Mouse (Mus musculus) midbrain, embryonic 15.5 days (tissue): ENCODE results near the gene Dner. TPM values are rescaled to one million over a fixed set of nuclear protein-coding genes. Genes with fewer than 3 reads are reported as not detected.

Source experiments
- ATAC-seq: fragments of 200-750 bp; cut with Nextera tagmentation; replicated peaks from 2 replicates; pipeline ENCODE4 v1.8.0; 2017; ENCODE audit warnings: moderate TSS enrichment
- H3K27ac ChIP-seq: fragments of 300-500 bp; sonication (generic); 2 replicates; pipeline ENCODE4 v1.5.1; 2015; ENCODE audit warnings: mild to moderate bottlenecking, inconsistent platforms
- H3K27me3 ChIP-seq: fragments of 300-500 bp; sonication (generic); replicated peaks from 2 replicates; pipeline ENCODE4 v1.6.1; 2015; ENCODE audit warnings: inconsistent platforms
- H3K36me3 ChIP-seq: fragments of 300-500 bp; sonication (generic); replicated peaks from 2 replicates; pipeline ENCODE4 v1.6.1; 2015; ENCODE audit warnings: inconsistent platforms
- H3K4me1 ChIP-seq: fragments of 300-500 bp; sonication (generic); 2 replicates; pipeline ENCODE4 v1.6.1; 2015; ENCODE audit warnings: inconsistent platforms
- H3K4me2 ChIP-seq: fragments of 300-500 bp; sonication (generic); 2 replicates; pipeline ENCODE4 v1.6.1; 2015; ENCODE audit warnings: inconsistent platforms, mild to moderate bottlenecking, moderate library complexity
- H3K4me3 ChIP-seq: fragments of 300-500 bp; sonication (generic); 2 replicates; pipeline ENCODE4 v1.5.1; 2015; ENCODE audit warnings: mild to moderate bottlenecking, inconsistent platforms
- H3K9ac ChIP-seq: fragments of 300-500 bp; sonication (generic); 2 replicates; pipeline ENCODE4 v1.6.1; 2015; ENCODE audit warnings: mild to moderate bottlenecking, inconsistent platforms
- H3K9me3 ChIP-seq: fragments of 300-500 bp; sonication (generic); 2 replicates; pipeline ENCODE4 v1.6.1; 2016; ENCODE audit warnings: inconsistent platforms
- WGBS: fragments of 180-500 bp; shearing (Covaris S2); methylation state at CpG from one replicate; pipeline ENCODE4 v1.1.7; 2015; ENCODE audit warnings: mixed read lengths; 5-methylcytosine and 5-hydroxymethylcytosine counted together
- polyA plus RNA-seq: library from polyadenylated mRNA; unstranded; fragments of >200 nt; fragmentation: Nextera tagmentation; extraction: Ambion mirVana; gene quantifications from 2 replicates; pipeline ENCODE4 v1.2.1, GENCODE M21; 2015

The Dner gene
- polyA plus RNA-seq, 1 experiment from 2014 or later = 291 TPM

GRCm38 (mm10) chr1:84399671-84400070, 296.4 kb downstream of the Dner start:
- Histone ChIP-seq H3K4me1 (no peaks in the 10 kb centered on the region), H3K9me3 (no peaks in the 10 kb centered on the region), H3K4me3 (no peak overlapping the region), H3K4me2 (no peak overlapping the region), H3K36me3 (no peaks in the 10 kb centered on the region), H3K27me3 (no peaks in the 10 kb centered on the region), H3K27ac (no peak overlapping the region), H3K9ac (no peak overlapping the region)
- no peak for ATAC-seq
- WGBS = 85% methylated on average over 3 of the region's 3 CpGs

- H3K27me3 ChIP-seq = no peaks in the 10 kb centered on the region
- no peak overlapping the region for H3K4me3 ChIP-seq
- H3K27ac ChIP-seq = no peak overlapping the region
- H3K9ac ChIP-seq = no peak overlapping the region
- no peaks in the 10 kb centered on the region for H3K36me3 ChIP-seq
- no peaks in the 10 kb centered on the region for H3K9me3 ChIP-seq
- 90% methylated on average over 4 of the region's 4 CpGs for WGBS
- H3K4me1 ChIP-seq = no peaks in the 10 kb centered on the region
- no peak for ATAC-seq
- H3K4me2 ChIP-seq = no peak overlapping the region
These were observed 296.9 kb downstream of the Dner start for GRCm38 (mm10) chr1:84399118-84399517.

- Histone ChIP-seq H3K9ac (no peak overlapping the region), H3K27ac (no peak overlapping the region), H3K4me2 (no peak overlapping the region), H3K36me3 (no peaks in the 10 kb centered on the region), H3K27me3 (no peaks in the 10 kb centered on the region), H3K4me3 (no peak overlapping the region), H3K4me1 (no peaks in the 10 kb centered on the region), H3K9me3 (no peaks in the 10 kb centered on the region)
- WGBS = 81% methylated on average over 3 of the region's 3 CpGs
- no peak for ATAC-seq
These were observed 299.2 kb downstream of the Dner start for GRCm38 (mm10) chr1:84396787-84397186.

- H3K9me3 ChIP-seq = no peaks in the 10 kb centered on the region
- H3K4me3 ChIP-seq = no peak overlapping the region
- H3K4me2 ChIP-seq = no peak overlapping the region
- no peaks in the 10 kb centered on the region for H3K27me3 ChIP-seq
- no peaks in the 10 kb centered on the region for H3K36me3 ChIP-seq
- no peak overlapping the region for H3K9ac ChIP-seq
- H3K27ac ChIP-seq = no peak overlapping the region
- no peak for ATAC-seq
- WGBS = 57% methylated on average over 8 of the region's 8 CpGs
- H3K4me1 ChIP-seq = no peaks in the 10 kb centered on the region
These were observed 300.1 kb downstream of the Dner start for GRCm38 (mm10) chr1:84395928-84396327.

- Histone ChIP-seq H3K9ac (no peak overlapping the region), H3K4me1 (0 out of 2 replicates have a peak, but pooled peaks cover 4% of the 10 kb centered on the region), H3K9me3 (no peaks in the 10 kb centered on the region), H3K27me3 (no peaks in the 10 kb centered on the region), H3K27ac (no peak overlapping the region), H3K36me3 (no peaks in the 10 kb centered on the region), H3K4me3 (no peak overlapping the region), H3K4me2 (no peak overlapping the region)
- 93% methylated on average over 4 of the region's 4 CpGs for WGBS
- ATAC-seq = no peak
These were observed 305.1 kb downstream of the Dner start for GRCm38 (mm10) chr1:84390961-84391360.

- no peaks in the 10 kb centered on the region for H3K27me3 ChIP-seq
- H3K27ac ChIP-seq = 0 out of 2 replicates have a peak overlapping the region, but pooled peaks have one; percentile 6
- 49% methylated on average over 4 of the region's 4 CpGs for WGBS
- ATAC-seq = no peak
- H3K4me3 ChIP-seq = no peak overlapping the region
- 0 out of 2 replicates have a peak, but pooled peaks cover 4% of the 10 kb centered on the region for H3K4me1 ChIP-seq
- no peak overlapping the region for H3K4me2 ChIP-seq
- H3K9me3 ChIP-seq = no peaks in the 10 kb centered on the region
- no peak overlapping the region for H3K9ac ChIP-seq
- peaks cover 6% of the 10 kb centered on the region; the same call in 1 of the 2 replicates for H3K36me3 ChIP-seq
These were observed 308.4 kb downstream of the Dner start for GRCm38 (mm10) chr1:84387616-84388015.

GRCm38 (mm10) chr1:84386481-84387146, 309.4 kb downstream of the Dner start:
- 81% methylated on average over 8 of the region's 8 CpGs for WGBS
- Histone ChIP-seq H3K27ac (no peak overlapping the region), H3K9ac (no peak overlapping the region), H3K4me2 (no peak overlapping the region), H3K27me3 (no peaks in the 10 kb centered on the region), H3K9me3 (no peaks in the 10 kb centered on the region), H3K4me3 (no peak overlapping the region), H3K4me1 (0 out of 2 replicates have a peak, but pooled peaks cover 4% of the 10 kb centered on the region), H3K36me3 (peaks cover 6% of the 10 kb centered on the region; the same call in 1 of the 2 replicates)
- ATAC-seq = no peak

- H3K9me3 ChIP-seq = no peaks in the 10 kb centered on the region
- ATAC-seq = no peak
- no peak overlapping the region for H3K9ac ChIP-seq
- H3K4me1 ChIP-seq = 0 out of 2 replicates have a peak, but pooled peaks cover 3% of the 10 kb centered on the region
- WGBS = 84% methylated on average over 1 of the region's 1 CpGs
- H3K4me2 ChIP-seq = no peak overlapping the region
- no peak overlapping the region for H3K27ac ChIP-seq
- H3K27me3 ChIP-seq = no peaks in the 10 kb centered on the region
- H3K36me3 ChIP-seq = peaks cover 6% of the 10 kb centered on the region; the same call in 1 of the 2 replicates
- H3K4me3 ChIP-seq = no peak overlapping the region
These were observed 313.3 kb downstream of the Dner start for GRCm38 (mm10) chr1:84382709-84383108.

GRCm38 (mm10) chr1:84382064-84382463, 314.0 kb downstream of the Dner start:
- no peaks in the 10 kb centered on the region for H3K9me3 ChIP-seq
- H3K4me3 ChIP-seq = no peak overlapping the region
- 96% methylated on average over 5 of the region's 5 CpGs for WGBS
- no peak overlapping the region for H3K27ac ChIP-seq
- no peak overlapping the region for H3K4me2 ChIP-seq
- no peaks in the 10 kb centered on the region for H3K4me1 ChIP-seq
- H3K9ac ChIP-seq = no peak overlapping the region
- H3K36me3 ChIP-seq = peaks cover 6% of the 10 kb centered on the region; the same call in 1 of the 2 replicates
- no peaks in the 10 kb centered on the region for H3K27me3 ChIP-seq
- ATAC-seq = no peak

GRCm38 (mm10) chr1:84380895-84381294, 315.1 kb downstream of the Dner start:
- Histone ChIP-seq H3K27me3 (no peaks in the 10 kb centered on the region), H3K9me3 (no peaks in the 10 kb centered on the region), H3K4me2 (no peak overlapping the region), H3K4me3 (no peak overlapping the region), H3K36me3 (peaks cover 6% of the 10 kb centered on the region; the same call in 1 of the 2 replicates), H3K9ac (no peak overlapping the region), H3K4me1 (no peaks in the 10 kb centered on the region), H3K27ac (no peak overlapping the region)
- ATAC-seq = no peak
- 89% methylated on average over 3 of the region's 3 CpGs for WGBS

- Histone ChIP-seq H3K4me1 (peaks cover 6% of the 10 kb centered on the region), H3K4me2 (no peak overlapping the region), H3K36me3 (no peaks in the 10 kb centered on the region), H3K4me3 (no peak overlapping the region), H3K27me3 (no peaks in the 10 kb centered on the region), H3K9ac (no peak overlapping the region), H3K27ac (no peak overlapping the region), H3K9me3 (no peaks in the 10 kb centered on the region)
- no peak for ATAC-seq
- 86% methylated on average over 3 of the region's 3 CpGs for WGBS
These were observed 328.3 kb downstream of the Dner start for GRCm38 (mm10) chr1:84367733-84368132.

GRCm38 (mm10) chr1:84366553-84366952, 329.5 kb downstream of the Dner start:
- H3K27me3 ChIP-seq = no peaks in the 10 kb centered on the region
- H3K36me3 ChIP-seq = no peaks in the 10 kb centered on the region
- no peak for ATAC-seq
- no peaks in the 10 kb centered on the region for H3K9me3 ChIP-seq
- no peak overlapping the region for H3K4me3 ChIP-seq
- peaks cover 6% of the 10 kb centered on the region for H3K4me1 ChIP-seq
- WGBS = 77% methylated on average over 3 of the region's 3 CpGs
- H3K9ac ChIP-seq = no peak overlapping the region
- H3K27ac ChIP-seq = no peak overlapping the region
- H3K4me2 ChIP-seq = no peak overlapping the region

GRCm38 (mm10) chr1:84363967-84364366, 332.1 kb downstream of the Dner start, which contains the start of gene Pid1:
Gene Pid1, minus strand, starts transcription at chr1:84364180.
- ATAC-seq = no peak
- H3K9me3 ChIP-seq = no peaks in the 10 kb centered on the region
- no peaks in the 10 kb centered on the region for H3K36me3 ChIP-seq
- peaks cover 6% of the 10 kb centered on the region for H3K4me1 ChIP-seq
- H3K9ac ChIP-seq = no peak within 1 kb of the TSS
- no peak within 1 kb of the TSS for H3K4me2 ChIP-seq
- no peak within 1 kb of the TSS for H3K27ac ChIP-seq
- 89% methylated on average over 8 of the region's 8 CpGs for WGBS
- no peaks in the 10 kb centered on the region for H3K27me3 ChIP-seq
- H3K4me3 ChIP-seq = no peak within 1 kb of the TSS
